Mouse (Mus musculus): ENCODE measurements around the gene Elmsan1. TPM values are rescaled to one million over a fixed set of nuclear protein-coding genes. Genes with fewer than 3 reads are reported as not detected.
A peak's percentile ranks its signal among the peaks of the same experiment; 100 is the strongest.

Gene Elmsan1
- total RNA-seq, 4 experiments from 2014 or later, result 21.2 to 31.2 (median 27.3) TPM

- peak; percentile 78 for DNase-seq
Observed at GRCm38 (mm10) chr12:84174871-84175270, 43.8 kb downstream of the Elmsan1 start.

DNA sequence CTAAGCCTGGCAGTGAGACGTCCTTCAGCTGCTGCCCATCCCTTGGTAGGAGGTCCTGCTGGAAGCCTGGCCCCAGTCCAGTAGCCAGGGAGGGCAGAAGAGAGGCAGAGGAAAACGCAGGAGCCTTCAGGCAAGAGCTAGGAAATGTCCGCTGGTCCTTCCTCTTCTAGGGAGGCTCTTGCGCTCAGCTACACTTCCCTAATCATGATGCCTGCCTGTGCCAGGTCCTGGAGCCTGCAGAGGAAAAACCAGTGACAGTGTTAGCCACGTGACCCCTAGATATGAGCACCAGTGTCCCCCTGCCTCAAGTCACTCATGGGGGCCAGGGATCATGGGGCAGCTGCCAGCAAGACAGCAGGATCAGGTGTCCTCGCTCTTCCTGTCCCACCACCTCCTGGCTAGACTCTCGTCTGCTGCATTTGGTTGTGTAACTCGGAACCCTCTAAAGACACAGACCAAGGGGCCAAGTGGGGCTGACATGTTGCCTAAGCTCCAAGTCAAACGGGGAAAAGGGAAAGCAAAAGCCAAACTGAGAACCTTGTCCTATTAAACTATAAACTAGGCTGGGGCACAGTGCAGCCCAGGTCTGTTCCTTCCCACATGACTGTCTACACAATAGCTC, 44.4 kb downstream of the Elmsan1 start:
- DNase-seq, result peak; percentile 76

DNA sequence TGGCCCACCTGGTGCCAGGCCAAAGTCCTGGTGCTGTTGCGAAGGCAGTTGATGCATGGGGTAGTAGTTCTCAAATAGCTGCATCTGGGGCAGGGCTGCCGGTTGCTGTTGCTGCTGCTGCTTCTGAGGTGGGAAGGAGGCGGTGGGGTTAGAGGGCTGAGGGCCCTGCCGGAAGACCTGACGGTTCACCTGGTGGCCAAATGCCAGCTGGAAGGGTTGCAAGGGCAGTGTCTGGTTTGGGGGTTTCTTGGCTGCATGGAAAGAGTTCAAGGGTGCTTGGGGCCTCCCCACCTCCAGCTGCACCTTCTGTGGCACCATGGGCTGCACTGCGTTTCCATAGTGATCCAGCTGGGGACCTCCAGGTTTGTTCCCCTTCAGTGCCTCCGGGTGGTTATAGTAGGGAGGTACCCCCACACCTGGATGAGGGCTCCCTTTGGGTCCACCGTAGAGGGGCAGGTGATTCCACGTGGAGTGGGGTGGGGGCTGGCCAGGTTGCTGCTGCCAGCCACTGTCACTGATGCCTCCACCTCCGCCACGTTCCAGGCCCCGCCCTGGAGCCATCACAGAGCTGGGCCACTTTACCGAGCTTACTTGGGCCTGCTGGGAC, 45.3 kb downstream of the Elmsan1 start:
- DNase-seq, result no peak

- no peak for DNase-seq
Observed at GRCm38 (mm10) chr12:84172862-84173261, 45.8 kb downstream of the Elmsan1 start.

GRCm38 (mm10) chr12:84172216-84172615, 46.5 kb downstream of the Elmsan1 start:
- no peak for DNase-seq

DNA sequence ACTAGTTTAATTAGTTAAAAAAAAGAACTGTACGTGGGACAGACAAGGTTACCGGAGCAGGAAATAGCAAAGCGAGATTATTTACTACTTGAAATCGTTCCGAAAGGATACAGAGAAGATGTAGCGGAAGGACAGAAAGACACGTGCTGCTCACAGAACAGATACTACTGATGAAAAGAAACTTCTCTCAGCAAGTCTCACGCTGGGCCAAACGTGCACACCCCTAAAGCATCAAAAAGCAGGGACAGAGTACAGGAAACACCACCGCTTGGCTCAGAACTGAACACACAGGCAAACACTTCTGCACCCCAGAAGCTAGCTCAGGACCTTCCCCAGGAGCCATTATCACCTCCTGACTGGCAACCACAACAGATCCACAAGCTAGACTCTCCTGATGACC, 48.1 kb downstream of the Elmsan1 start:
- DNase-seq, result no peak

- no peak for DNase-seq
Observed at GRCm38 (mm10) chr12:84165631-84166373, 52.9 kb downstream of the Elmsan1 start.

GRCm38 (mm10) chr12:84163586-84164110, 55.0 kb downstream of the Elmsan1 start:
- DNase-seq, result no peak

DNA sequence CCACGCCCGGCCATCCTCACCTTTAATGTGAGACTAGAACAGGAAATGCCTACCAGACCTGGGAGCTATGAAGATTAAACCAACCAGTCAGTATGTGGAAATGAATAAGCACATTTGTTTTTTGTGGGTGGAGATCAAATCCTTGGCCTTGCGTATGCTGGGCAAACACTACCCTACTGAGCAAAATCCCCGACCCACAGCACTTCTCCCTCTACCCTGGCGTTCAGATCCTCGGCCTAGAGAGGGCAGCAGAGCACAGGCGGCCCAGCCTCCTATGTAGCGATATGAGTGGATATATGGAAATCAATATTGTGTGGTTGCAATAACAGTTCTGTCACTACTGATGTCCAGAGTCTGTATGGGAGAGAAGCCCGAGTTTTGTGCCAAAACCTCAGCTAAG, 55.5 kb downstream of the Elmsan1 start:
- no peak for DNase-seq

DNA sequence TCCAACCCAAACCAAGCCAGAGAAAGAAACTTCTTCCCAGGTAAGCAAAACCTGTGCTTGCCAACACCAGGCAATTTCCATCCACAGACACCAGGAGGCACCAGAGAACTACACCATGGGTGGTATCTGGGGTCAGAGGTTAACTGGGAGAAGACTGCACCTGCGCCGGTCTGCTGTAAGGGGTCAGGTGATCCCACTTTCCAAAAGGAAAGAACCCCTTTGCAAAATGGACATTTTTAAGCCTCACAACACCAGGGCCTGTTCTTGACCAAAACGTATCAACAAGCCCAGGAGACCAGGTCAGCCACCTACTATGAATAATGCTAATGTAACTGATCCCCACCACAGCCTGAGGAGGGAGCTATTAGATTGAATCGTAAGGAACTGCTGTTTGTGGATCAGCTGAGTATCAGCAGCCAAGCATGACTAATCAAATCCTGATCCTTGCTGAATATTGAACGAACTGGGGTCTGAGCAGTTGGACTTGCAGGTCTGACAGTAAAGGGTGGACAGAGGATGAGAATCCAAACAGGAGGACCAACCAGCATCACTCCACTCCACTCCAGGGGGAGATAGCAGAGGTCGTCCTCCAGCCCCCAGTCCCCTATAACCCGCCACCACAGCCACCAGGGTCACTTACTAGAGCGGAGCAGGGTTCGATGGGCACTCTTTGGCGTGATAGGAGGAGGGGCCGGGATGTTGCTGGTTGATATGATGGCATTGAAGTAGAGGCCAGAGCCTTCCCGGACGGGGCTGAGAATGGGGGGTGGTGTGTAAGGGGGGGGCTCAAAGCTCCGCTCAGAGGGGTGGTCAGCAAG, 56.9 kb downstream of the Elmsan1 start:
- DNase-seq, result no peak

DNA sequence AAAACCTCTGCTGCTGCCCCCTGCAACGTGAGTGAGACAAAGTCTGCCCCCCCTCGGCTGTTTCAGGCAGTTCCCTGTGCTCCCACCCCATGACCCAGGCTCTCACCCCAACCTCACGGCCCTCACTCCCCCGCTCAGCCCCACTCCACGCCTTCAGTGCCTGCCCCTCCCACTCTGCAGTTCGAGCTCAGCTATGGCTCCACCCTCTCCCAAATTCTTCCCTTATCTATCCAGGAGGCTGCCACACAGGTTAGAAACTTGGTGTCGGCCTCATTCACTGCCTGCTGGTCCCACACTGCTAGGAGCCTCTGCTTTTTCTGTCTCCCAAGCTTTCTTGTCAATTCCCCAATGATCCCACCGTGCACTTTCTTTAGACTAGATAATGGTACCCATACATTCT, 57.6 kb downstream of the Elmsan1 start:
- DNase-seq, result no peak

GRCm38 (mm10) chr12:84160491-84160890, 58.2 kb downstream of the Elmsan1 start:
- DNase-seq, result no peak

DNA sequence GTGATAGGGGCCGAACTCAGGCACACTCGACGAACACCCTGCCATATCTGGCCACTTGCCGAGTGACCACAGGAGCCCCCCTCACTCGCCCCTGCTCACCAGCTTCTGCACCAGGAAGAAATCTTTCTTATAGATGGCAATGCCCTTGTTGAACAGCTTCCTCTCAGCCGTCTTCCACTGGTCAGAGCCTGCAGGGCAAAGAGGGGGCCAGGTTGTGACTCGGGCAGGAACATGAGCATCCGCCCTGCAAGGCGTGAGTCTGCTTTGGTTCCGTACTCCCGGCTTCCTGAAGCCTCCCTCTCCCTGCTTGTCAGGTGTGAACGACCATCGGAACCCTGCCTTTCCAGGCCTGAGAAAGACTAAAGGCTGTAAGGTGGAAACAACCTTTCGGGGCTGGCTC, 60.5 kb downstream of the Elmsan1 start:
- no peak for DNase-seq

- no peak for DNase-seq
Observed at GRCm38 (mm10) chr12:84156210-84156609, 62.5 kb downstream of the Elmsan1 start.

GRCm38 (mm10) chr12:84155523-84155871, 63.2 kb downstream of the Elmsan1 start:
- DNase-seq, result no peak

DNA sequence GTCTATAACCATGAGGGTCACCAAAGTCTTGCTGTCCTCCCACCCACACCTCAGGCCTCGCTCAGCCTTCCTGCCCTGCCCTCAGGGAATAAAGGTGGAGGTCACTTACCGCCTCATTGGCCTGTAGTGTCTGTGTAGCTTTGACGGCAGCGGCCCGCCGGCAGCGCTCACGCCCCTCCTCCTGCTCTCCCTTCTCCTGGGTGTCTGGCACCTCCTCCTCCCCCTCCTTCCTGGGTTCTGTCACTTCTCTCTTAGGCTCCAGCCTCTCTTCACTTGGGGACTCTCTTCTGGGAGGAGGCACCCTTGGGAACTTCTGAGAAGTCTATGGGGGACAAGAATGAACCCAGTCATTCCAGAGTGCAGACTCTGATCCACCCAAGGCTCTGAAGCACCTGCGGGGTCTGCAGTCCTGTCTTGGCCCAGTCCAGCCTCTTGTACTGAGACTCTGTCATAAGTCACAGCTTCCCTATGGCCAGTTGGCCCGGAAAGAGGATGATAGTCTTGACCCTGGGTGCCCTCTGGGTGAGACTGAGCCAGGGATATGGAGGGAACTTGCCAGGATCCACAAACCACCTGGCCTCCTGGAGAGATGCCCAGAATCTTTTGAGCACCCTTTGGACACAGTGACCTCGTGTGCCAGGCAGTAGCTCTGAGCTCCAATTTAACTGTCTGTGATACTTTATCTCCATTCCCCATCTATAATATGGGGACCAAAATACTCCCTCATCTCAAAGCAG, 63.7 kb downstream of the Elmsan1 start:
- DNase-seq, result no peak

DNA sequence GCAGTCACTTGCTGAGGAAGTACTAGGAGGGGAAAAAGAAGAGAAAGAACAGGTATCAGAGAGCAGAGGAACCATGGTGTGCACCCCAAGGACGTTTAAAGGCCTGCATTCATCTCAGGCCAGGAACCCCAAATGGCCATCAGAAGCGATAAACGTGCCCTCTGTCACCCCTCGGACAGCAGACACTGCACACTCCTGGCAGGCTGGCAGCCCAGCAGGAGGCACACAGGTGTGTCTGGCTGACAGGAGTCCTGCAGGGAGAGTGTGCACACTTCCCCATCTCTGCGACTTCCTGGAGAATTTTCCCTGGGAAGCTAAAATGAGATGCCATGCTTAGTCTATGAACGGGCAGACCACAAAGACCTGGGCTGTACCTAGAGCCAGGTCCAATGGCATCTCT, 65.3 kb downstream of the Elmsan1 start:
- no peak for DNase-seq

GRCm38 (mm10) chr12:84152352-84153190, 66.1 kb downstream of the Elmsan1 start:
- no peak for DNase-seq

DNA sequence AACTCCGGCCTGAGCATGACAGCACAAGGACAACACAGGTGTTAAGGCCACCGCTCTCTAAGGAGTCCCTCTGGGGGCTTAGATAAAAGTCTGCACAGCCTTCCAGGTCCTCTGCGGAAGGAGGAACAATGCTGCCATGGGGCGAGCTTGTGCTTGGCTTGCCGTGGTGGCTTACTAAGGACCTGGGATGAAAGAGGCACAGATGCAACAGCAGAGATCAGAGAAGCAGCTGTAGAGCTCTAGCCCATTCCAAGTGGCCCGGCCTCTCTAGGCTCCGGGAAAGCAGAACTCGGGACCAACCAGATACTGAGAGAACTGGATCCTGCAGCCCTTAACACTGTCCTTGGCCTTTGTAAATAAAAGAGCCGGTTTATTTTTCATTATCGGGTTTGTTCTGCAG, 66.8 kb downstream of the Elmsan1 start:
- DNase-seq, result no peak

GRCm38 (mm10) chr12:84150976-84151375, 67.7 kb downstream of the Elmsan1 start:
- no peak for DNase-seq

DNA sequence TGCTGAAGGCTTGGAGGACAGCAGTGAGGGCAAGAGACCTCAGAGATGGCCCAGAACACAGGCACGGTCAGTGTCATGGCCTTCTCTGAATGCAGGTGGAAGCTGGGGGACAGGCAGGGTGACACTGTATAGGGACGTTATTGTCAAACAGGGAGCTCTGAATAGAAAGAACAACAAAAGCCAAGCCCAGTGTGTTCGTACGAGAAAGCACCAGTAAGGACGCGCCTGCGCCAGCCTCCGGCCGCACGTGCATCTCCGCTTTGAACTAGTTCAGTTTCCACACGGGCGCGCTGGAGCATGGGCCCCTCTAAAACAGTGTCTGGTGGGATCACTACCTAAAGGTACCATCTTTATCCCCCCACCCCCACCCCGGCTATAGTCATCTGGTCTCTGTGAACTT, 68.7 kb downstream of the Elmsan1 start:
- DNase-seq, result no peak

Data from adrenal gland, adult 8-10 months (tissue).